In the genomic region with DNA sequence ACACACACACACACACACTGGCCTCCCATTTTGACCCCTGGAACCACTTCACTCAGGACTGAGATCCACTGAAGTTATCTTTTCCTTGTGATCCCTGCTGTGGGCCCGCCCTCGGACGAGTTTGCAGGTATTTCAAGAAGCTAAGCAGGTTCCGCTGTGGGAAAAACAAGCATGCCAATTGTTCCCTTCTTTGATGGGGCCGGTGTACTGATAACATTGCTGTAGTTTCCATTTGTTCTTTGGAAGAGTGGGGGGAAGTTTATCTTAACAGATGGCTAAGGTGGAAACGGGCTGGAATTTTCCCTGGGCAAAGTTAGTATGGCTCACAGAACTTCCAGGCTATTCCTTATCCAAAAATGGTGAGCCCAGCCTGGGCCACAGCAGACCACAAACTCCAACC, we compare ENCODE assay signal across 22 mouse cellular contexts. TPM values are rescaled to one million over a fixed set of nuclear protein-coding genes. Genes with fewer than 3 reads are reported as not detected.
"Had no signal": no experiment of that assay in that cellular context is flagged by ENCODE, and none has a peak within 500 bp of the region (broad histone marks: within the 10 kb centered on the region; RNA-seq: fewer than 3 reads in every experiment).

No protein-coding gene starts in this region.

- H3K4me2 ChIP-seq: neural tube, embryonic 12.5 days; neural tube, embryonic 13.5 days; stomach, embryonic 15.5 days had no signal

- DNase-seq: retina, postnatal 1 day; right cerebral cortex, adult 18-20 months; right cerebral cortex, postnatal 14 days; right cerebral cortex, postnatal 25 days; right cerebral cortex, postnatal 4 days; spleen, adult 18-20 months; thymus, adult 18-20 months; thymus, adult 2 months; thymus, postnatal 14 days; thymus, postnatal 25 days; thymus, postnatal 36 days; thymus, postnatal 4 days had no signal

- H3K27ac ChIP-seq: neural tube, embryonic 12.5 days; neural tube, embryonic 13.5 days; stomach, embryonic 15.5 days had no signal

- H3K9ac ChIP-seq: neural tube, embryonic 12.5 days; neural tube, embryonic 13.5 days; stomach, embryonic 15.5 days had no signal

- H3K36me3 ChIP-seq: neural tube, embryonic 12.5 days; neural tube, embryonic 13.5 days; stomach, embryonic 15.5 days had no signal

- H3K4me3 ChIP-seq: neural tube, embryonic 12.5 days; neural tube, embryonic 13.5 days; stomach, embryonic 15.5 days had no signal

- H3K27me3 ChIP-seq: neural tube, embryonic 12.5 days; neural tube, embryonic 13.5 days; stomach, embryonic 15.5 days had no signal

- H3K4me1 ChIP-seq: neural tube, embryonic 12.5 days; neural tube, embryonic 13.5 days; stomach, embryonic 15.5 days had no signal

- H3K9me3 ChIP-seq: neural tube, embryonic 13.5 days; stomach, embryonic 15.5 days had no signal

RNA-seq across cellular contexts. Expression of a gene that starts 28.8 kb away (rescaled TPM):
- polyA plus RNA-seq: neural tube, embryonic 11.5 days; neural tube, embryonic 12.5 days; neural tube, embryonic 13.5 days; neural tube, embryonic 14.5 days; small intestine, adult 2 months; spleen, adult 2 months; stomach, embryonic 16.5 days; thymus, adult 2 months; thymus, postnatal 0 days; urinary bladder, adult 2 months had no signal
